Mouse (Mus musculus) embryonic facial prominence, embryonic 14.5 days (tissue): ENCODE data around the gene Sec61a1. TPM values are rescaled to one million over a fixed set of nuclear protein-coding genes. Genes with fewer than 3 reads are reported as not detected.

Experiments
- polyA plus RNA-seq: library from polyadenylated mRNA; unstranded; fragments of >200 nt; fragmentation: Nextera tagmentation; extraction: Ambion mirVana; gene quantifications from 2 replicates; pipeline ENCODE4 v1.2.1, GENCODE M21; 2014

The Sec61a1 gene
- polyA plus RNA-seq, 1 experiment from 2014 or later, result 268 TPM

Other genes with a start within 250 kb of the Sec61a1 start
- 30.2 and 36.5 TPM in 2 replicates for gene Eefsec, start 72.4 kb downstream of the Sec61a1 start, polyA plus RNA-seq
- 118 and 131 TPM in 2 replicates for gene Ruvbl1, start 53.5 kb downstream of the Sec61a1 start, polyA plus RNA-seq
- 3.7 TPM in 2 replicates for gene Kbtbd12, start 119.0 kb upstream of the Sec61a1 start, polyA plus RNA-seq
- gene Mgll, start 205.5 kb upstream of the Sec61a1 start, polyA plus RNA-seq, result 29.1 and 30.4 TPM in 2 replicates